Mouse (Mus musculus): ENCODE data around the gene Kng1.
A peak's percentile ranks its signal among the peaks of the same experiment; 100 is the strongest.
"Not testable (repeated sequence)": the region's sequence is repeated elsewhere in the genome, so short reads cannot be mapped to it uniquely, and the experiment has no call there.

The Kng1 gene

GRCm38 (mm10) chr16:23094136-23094535 lies 36.5 kb downstream of the Kng1 start:
- DNase-seq (ENCODE audit: low read depth), result no peak

- DNase-seq (ENCODE audit: low read depth), result not testable (repeated sequence)
These were observed 37.9 kb downstream of the Kng1 start for GRCm38 (mm10) chr16:23095581-23095980.

GRCm38 (mm10) chr16:23096886-23097285 lies 39.2 kb downstream of the Kng1 start:
- not testable (repeated sequence) for DNase-seq (ENCODE audit: low read depth)

GRCm38 (mm10) chr16:23097290-23098104 lies 39.8 kb downstream of the Kng1 start:
- DNase-seq (ENCODE audit: low read depth), result not testable (repeated sequence)

- not testable (repeated sequence) for DNase-seq (ENCODE audit: low read depth)
These were observed 40.4 kb downstream of the Kng1 start for GRCm38 (mm10) chr16:23098105-23098452.

GRCm38 (mm10) chr16:23099632-23100031 lies 42.0 kb downstream of the Kng1 start:
- peak; percentile 63 for DNase-seq (ENCODE audit: low read depth)

- peak; percentile 39 for DNase-seq (ENCODE audit: low read depth)
These were observed 42.5 kb downstream of the Kng1 start for GRCm38 (mm10) chr16:23100099-23100575.

GRCm38 (mm10) chr16:23100613-23101012 lies 42.9 kb downstream of the Kng1 start:
- DNase-seq (ENCODE audit: low read depth), result no peak

GRCm38 (mm10) chr16:23102340-23103037 lies 44.8 kb downstream of the Kng1 start:
- DNase-seq (ENCODE audit: low read depth), result peak; percentile 72

- DNase-seq (ENCODE audit: low read depth), result peak; percentile 39
These were observed 45.5 kb downstream of the Kng1 start for GRCm38 (mm10) chr16:23103038-23103745.

GRCm38 (mm10) chr16:23103841-23104240 lies 46.2 kb downstream of the Kng1 start:
- DNase-seq (ENCODE audit: low read depth), result peak; percentile 50

GRCm38 (mm10) chr16:23106121-23106520 lies 48.5 kb downstream of the Kng1 start:
- DNase-seq (ENCODE audit: low read depth), result no peak

GRCm38 (mm10) chr16:23107231-23107942 lies 49.7 kb downstream of the Kng1 start, which contains the start of gene Eif4a2:
Gene Eif4a2, plus strand, starts transcription at chr16:23107444.
- DNase-seq (ENCODE audit: low read depth), result peak; percentile 97

- DNase-seq (ENCODE audit: low read depth), result peak; percentile 84
These were observed 50.5 kb downstream of the Kng1 start for GRCm38 (mm10) chr16:23107946-23108759.

- no peak for DNase-seq (ENCODE audit: low read depth)
These were observed 51.3 kb downstream of the Kng1 start for GRCm38 (mm10) chr16:23108943-23109342.

GRCm38 (mm10) chr16:23109350-23110280 lies 52.0 kb downstream of the Kng1 start:
- DNase-seq (ENCODE audit: low read depth), result peak; percentile 33

- DNase-seq (ENCODE audit: low read depth), result no peak
These were observed 54.7 kb downstream of the Kng1 start for GRCm38 (mm10) chr16:23112348-23112747.

GRCm38 (mm10) chr16:23112861-23113435 lies 55.3 kb downstream of the Kng1 start:
- DNase-seq (ENCODE audit: low read depth), result peak; percentile 25

GRCm38 (mm10) chr16:23113903-23114302 lies 56.2 kb downstream of the Kng1 start:
- DNase-seq (ENCODE audit: low read depth), result peak; percentile 32
